Mouse (Mus musculus): ENCODE results near the gene 1810043G02Rik. TPM values are rescaled to one million over a fixed set of nuclear protein-coding genes. Genes with fewer than 3 reads are reported as not detected.

The 1810043G02Rik gene
- total and polyA plus RNA-seq, 2 experiments from 2014 or later: 14.8 to 18.1 TPM

GRCm38 (mm10) chr10:77995639-77996038 is 17.3 kb downstream of the 1810043G02Rik start:
- Histone ChIP-seq H3K9me3 (replicated peaks; ENCODE audit: control insufficient read depth, low read length) (no peaks in the 10 kb centered on the region), H3K4me1 (ENCODE audit: control insufficient read depth, insufficient read depth) (no peaks in the 10 kb centered on the region), H3K4me3 (ENCODE audit: low read depth, low read length) (no peak overlapping the region), H3K4me2 (ENCODE audit: low read depth, low read length) (no peak overlapping the region), H3K9ac (replicated peaks; ENCODE audit: low read depth, low read length) (no peak overlapping the region), H3K27ac (ENCODE audit: low read depth) (no peak overlapping the region), H3K27me3 (ENCODE audit: control insufficient read depth, insufficient read depth, low read length) (no peaks in the 10 kb centered on the region), H3K36me3 (replicated peaks; ENCODE audit: control insufficient read depth, insufficient read depth, low read length) (peaks cover 91% of the 10 kb centered on the region)
- DNase-seq (ENCODE audit: low spot score) (no peak), ATAC-seq (ENCODE audit: insufficient read depth, low read depth) (no peak)
- TF ChIP-seq EP300 (IDR thresholded peaks at IDR 0.05; ENCODE audit: low read depth): no peak
- TF ChIP-seq CTCF (IDR thresholded peaks at IDR 0.05; ENCODE audit: low read depth): no peak
- 60% methylated on average over 3 of the region's 3 CpGs for WGBS

DNA sequence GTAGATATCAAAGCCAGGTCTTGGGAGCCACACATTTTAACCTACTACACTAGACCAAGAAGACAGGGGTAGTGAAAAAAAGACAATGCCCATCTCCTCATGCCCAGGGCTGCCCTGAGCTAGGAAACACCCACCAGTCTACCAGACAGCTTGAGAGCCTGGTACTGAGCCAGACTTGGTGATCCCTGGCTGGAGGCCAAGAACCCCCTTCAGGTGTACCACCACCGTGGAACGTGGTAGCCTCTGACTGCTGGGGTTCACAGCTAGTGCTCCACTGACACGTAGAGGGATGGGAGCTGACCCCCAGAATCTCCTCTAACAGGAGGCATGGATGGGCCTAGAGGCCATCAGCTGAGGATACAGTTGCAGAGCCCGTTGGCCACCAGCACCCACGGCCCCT is 21.9 kb downstream of the 1810043G02Rik start:
- no peaks in the 10 kb centered on the region for H3K4me1 ChIP-seq (ENCODE audit: control insufficient read depth, insufficient read depth)
- H3K27ac ChIP-seq (ENCODE audit: low read depth): no peak overlapping the region
- H3K27me3 ChIP-seq (ENCODE audit: control insufficient read depth, insufficient read depth, low read length): no peaks in the 10 kb centered on the region
- ATAC-seq (ENCODE audit: insufficient read depth, low read depth) (no peak), DNase-seq (ENCODE audit: low spot score) (no peak)
- H3K4me2 ChIP-seq (ENCODE audit: low read depth, low read length): no peak overlapping the region
- TF ChIP-seq EP300 (IDR thresholded peaks at IDR 0.05; ENCODE audit: low read depth) (no peak), CTCF (IDR thresholded peaks at IDR 0.05; ENCODE audit: low read depth) (no peak)
- H3K36me3 ChIP-seq (replicated peaks; ENCODE audit: control insufficient read depth, insufficient read depth, low read length): peaks cover 82% of the 10 kb centered on the region
- H3K9ac ChIP-seq (replicated peaks; ENCODE audit: low read depth, low read length): no peak overlapping the region
- H3K4me3 ChIP-seq (ENCODE audit: low read depth, low read length): no peak overlapping the region
- WGBS: 89% methylated on average over 5 of the region's 5 CpGs
- no peaks in the 10 kb centered on the region for H3K9me3 ChIP-seq (replicated peaks; ENCODE audit: control insufficient read depth, low read length)

DNA sequence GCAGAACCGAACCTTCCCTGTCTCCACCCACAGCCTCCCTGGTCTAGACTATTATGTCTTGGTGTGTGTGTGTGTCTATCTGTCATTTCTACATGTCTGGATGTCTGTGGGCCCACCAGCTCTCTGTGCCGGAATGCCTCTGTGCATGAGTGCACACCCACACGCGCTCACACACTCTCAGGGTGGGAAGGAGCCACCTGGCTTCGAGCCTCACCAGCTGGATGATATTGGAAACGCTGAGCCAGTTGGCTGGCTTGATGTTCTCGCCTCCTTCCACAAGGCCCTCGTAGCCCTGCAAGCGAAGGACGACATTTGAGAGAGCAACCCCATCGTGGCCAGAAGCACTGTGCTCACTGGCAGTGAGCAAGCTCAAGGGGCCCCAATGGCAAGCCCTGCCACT is 23.5 kb downstream of the 1810043G02Rik start:
- Histone ChIP-seq H3K9ac (replicated peaks; ENCODE audit: low read depth, low read length) (no peak overlapping the region), H3K27me3 (ENCODE audit: control insufficient read depth, insufficient read depth, low read length) (no peaks in the 10 kb centered on the region), H3K36me3 (replicated peaks; ENCODE audit: control insufficient read depth, insufficient read depth, low read length) (peaks cover 71% of the 10 kb centered on the region), H3K4me3 (ENCODE audit: low read depth, low read length) (no peak overlapping the region), H3K4me2 (ENCODE audit: low read depth, low read length) (no peak overlapping the region), H3K27ac (ENCODE audit: low read depth) (no peak overlapping the region), H3K4me1 (ENCODE audit: control insufficient read depth, insufficient read depth) (peaks cover 4% of the 10 kb centered on the region), H3K9me3 (replicated peaks; ENCODE audit: control insufficient read depth, low read length) (no peaks in the 10 kb centered on the region)
- no peak for ATAC-seq (ENCODE audit: insufficient read depth, low read depth)
- no peak for DNase-seq (ENCODE audit: low spot score)
- WGBS: 80% methylated on average over 11 of the region's 11 CpGs
- TF ChIP-seq EP300 (IDR thresholded peaks at IDR 0.05; ENCODE audit: low read depth) (no peak), CTCF (IDR thresholded peaks at IDR 0.05; ENCODE audit: low read depth) (no peak)

DNA sequence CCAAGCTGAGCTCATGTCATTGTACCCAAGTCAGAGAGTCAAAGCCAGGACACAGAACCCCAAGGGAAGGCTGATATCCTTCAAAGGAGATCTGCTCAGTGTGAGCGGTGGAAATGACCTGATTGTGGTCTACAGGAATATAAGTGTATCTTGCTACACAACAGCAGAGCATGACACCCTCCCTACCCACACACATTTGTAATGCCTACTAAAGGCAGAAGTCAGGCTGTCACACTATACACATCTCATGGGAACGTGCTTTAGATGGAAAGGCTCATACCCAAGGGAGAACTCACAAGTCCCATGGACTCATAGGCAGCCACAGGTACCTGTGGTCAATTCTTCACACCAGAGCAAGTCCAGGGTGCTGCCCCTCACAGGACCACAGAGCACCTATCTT is 24.0 kb downstream of the 1810043G02Rik start:
- ATAC-seq (ENCODE audit: insufficient read depth, low read depth) (no peak), DNase-seq (ENCODE audit: low spot score) (no peak)
- WGBS: 77% methylated on average over 2 of the region's 2 CpGs
- H3K36me3 ChIP-seq (replicated peaks; ENCODE audit: control insufficient read depth, insufficient read depth, low read length): peaks cover 68% of the 10 kb centered on the region
- H3K4me2 ChIP-seq (ENCODE audit: low read depth, low read length): no peak overlapping the region
- H3K9me3 ChIP-seq (replicated peaks; ENCODE audit: control insufficient read depth, low read length): no peaks in the 10 kb centered on the region
- peaks cover 9% of the 10 kb centered on the region for H3K4me1 ChIP-seq (ENCODE audit: control insufficient read depth, insufficient read depth)
- no peaks in the 10 kb centered on the region for H3K27me3 ChIP-seq (ENCODE audit: control insufficient read depth, insufficient read depth, low read length)
- TF ChIP-seq CTCF (IDR thresholded peaks at IDR 0.05; ENCODE audit: low read depth) (no peak), EP300 (IDR thresholded peaks at IDR 0.05; ENCODE audit: low read depth) (no peak)
- no peak overlapping the region for H3K9ac ChIP-seq (replicated peaks; ENCODE audit: low read depth, low read length)
- no peak overlapping the region for H3K27ac ChIP-seq (ENCODE audit: low read depth)
- H3K4me3 ChIP-seq (ENCODE audit: low read depth, low read length): no peak overlapping the region

- Histone ChIP-seq H3K27ac (ENCODE audit: low read depth) (no peak overlapping the region), H3K4me2 (ENCODE audit: low read depth, low read length) (no peak overlapping the region)
- no peak for ATAC-seq (ENCODE audit: insufficient read depth, low read depth)
Observed at GRCm38 (mm10) chr10:78004479-78005100, 26.3 kb downstream of the 1810043G02Rik start.

More at GRCm38 (mm10) chr10:78004479-78005100, 26.3 kb downstream of the 1810043G02Rik start:
- Histone ChIP-seq H3K9me3 (replicated peaks; ENCODE audit: control insufficient read depth, low read length) (no peaks in the 10 kb centered on the region), H3K27me3 (ENCODE audit: control insufficient read depth, insufficient read depth, low read length) (no peaks in the 10 kb centered on the region), H3K4me1 (ENCODE audit: control insufficient read depth, insufficient read depth) (peaks cover 26% of the 10 kb centered on the region), H3K36me3 (replicated peaks; ENCODE audit: control insufficient read depth, insufficient read depth, low read length) (peaks cover 45% of the 10 kb centered on the region), H3K4me3 (ENCODE audit: low read depth, low read length) (no peak overlapping the region), H3K9ac (replicated peaks; ENCODE audit: low read depth, low read length) (no peak overlapping the region)
- TF ChIP-seq EP300 (IDR thresholded peaks at IDR 0.05; ENCODE audit: low read depth) (no peak), CTCF (IDR thresholded peaks at IDR 0.05; ENCODE audit: low read depth) (no peak)
- DNase-seq (ENCODE audit: low spot score): no peak
- WGBS: 85% methylated on average over 3 of the region's 3 CpGs
